Mouse (Mus musculus): ENCODE measurements at regions not wholly inside any gene's neighbourhood (a gene's known extent, or its start where the extent isn't known, plus 50 kb on each side); places are given as distances from the start of the nearest gene placed in this dataset.
"Not testable (repeated sequence)": the region's sequence is repeated elsewhere in the genome, so short reads cannot be mapped to it uniquely, and the experiment has no call there.

- H3K36me3 ChIP-seq (ENCODE audit: control insufficient read depth, insufficient read depth, low read length, poor library complexity, severe bottlenecking) = no peaks in the 10 kb centered on the region
- no peak for DNase-seq (ENCODE audit: low read depth, low spot score)
- H3K27me3 ChIP-seq (ENCODE audit: control insufficient read depth, insufficient read depth, low read length, poor library complexity, severe bottlenecking) = no peaks in the 10 kb centered on the region
These were observed 86.3 kb downstream of the Kcnk1 start for GRCm38 (mm10) chr8:126081279-126081678.

- Histone ChIP-seq H3K36me3 (ENCODE audit: control insufficient read depth, insufficient read depth, low read length, poor library complexity, severe bottlenecking) (no peaks in the 10 kb centered on the region), H3K27me3 (ENCODE audit: control insufficient read depth, insufficient read depth, low read length, poor library complexity, severe bottlenecking) (no peaks in the 10 kb centered on the region)
- no peak for DNase-seq (ENCODE audit: low read depth, low spot score)
These were observed 87.9 kb downstream of the Kcnk1 start for GRCm38 (mm10) chr8:126082827-126083226.

GRCm38 (mm10) chr8:126090772-126091171 lies 95.8 kb downstream of the Kcnk1 start:
- Histone ChIP-seq H3K36me3 (ENCODE audit: control insufficient read depth, insufficient read depth, low read length, poor library complexity, severe bottlenecking) (no peaks in the 10 kb centered on the region), H3K27me3 (ENCODE audit: control insufficient read depth, insufficient read depth, low read length, poor library complexity, severe bottlenecking) (no peaks in the 10 kb centered on the region)
- DNase-seq (ENCODE audit: low read depth, low spot score) = no peak

GRCm38 (mm10) chr8:126094005-126094404 lies 99.0 kb downstream of the Kcnk1 start:
- DNase-seq (ENCODE audit: low read depth, low spot score) = no peak
- H3K27me3 ChIP-seq (ENCODE audit: control insufficient read depth, insufficient read depth, low read length, poor library complexity, severe bottlenecking) = no peaks in the 10 kb centered on the region

GRCm38 (mm10) chr8:126096056-126096455 lies 101.1 kb downstream of the Kcnk1 start:
- Histone ChIP-seq H3K27me3 (ENCODE audit: control insufficient read depth, insufficient read depth, low read length, poor library complexity, severe bottlenecking) (no peaks in the 10 kb centered on the region), H3K36me3 (ENCODE audit: control insufficient read depth, insufficient read depth, low read length, poor library complexity, severe bottlenecking) (no peaks in the 10 kb centered on the region)
- DNase-seq (ENCODE audit: low read depth, low spot score) = no peak

More at GRCm38 (mm10) chr8:126094005-126094404, 99.0 kb downstream of the Kcnk1 start:
- H3K36me3 ChIP-seq (ENCODE audit: control insufficient read depth, insufficient read depth, low read length, poor library complexity, severe bottlenecking) = no peaks in the 10 kb centered on the region

- no peaks in the 10 kb centered on the region for H3K36me3 ChIP-seq (ENCODE audit: control insufficient read depth, insufficient read depth, low read length, poor library complexity, severe bottlenecking)
- no peak for DNase-seq (ENCODE audit: low read depth, low spot score)
- H3K27me3 ChIP-seq (ENCODE audit: control insufficient read depth, insufficient read depth, low read length, poor library complexity, severe bottlenecking) = no peaks in the 10 kb centered on the region
These were observed 101.7 kb downstream of the Kcnk1 start for GRCm38 (mm10) chr8:126096636-126097170.

GRCm38 (mm10) chr8:126098886-126099285 lies 103.9 kb downstream of the Kcnk1 start:
- no peaks in the 10 kb centered on the region for H3K27me3 ChIP-seq (ENCODE audit: control insufficient read depth, insufficient read depth, low read length, poor library complexity, severe bottlenecking)
- no peak for DNase-seq (ENCODE audit: low read depth, low spot score)
- H3K36me3 ChIP-seq (ENCODE audit: control insufficient read depth, insufficient read depth, low read length, poor library complexity, severe bottlenecking) = no peaks in the 10 kb centered on the region

- H3K36me3 ChIP-seq (ENCODE audit: control insufficient read depth, insufficient read depth, low read length, poor library complexity, severe bottlenecking) = no peaks in the 10 kb centered on the region
- H3K27me3 ChIP-seq (ENCODE audit: control insufficient read depth, insufficient read depth, low read length, poor library complexity, severe bottlenecking) = no peaks in the 10 kb centered on the region
- no peak for DNase-seq (ENCODE audit: low read depth, low spot score)
These were observed 104.9 kb downstream of the Kcnk1 start for GRCm38 (mm10) chr8:126099889-126100288.

GRCm38 (mm10) chr8:126105043-126105442 lies 110.1 kb downstream of the Kcnk1 start:
- no peaks in the 10 kb centered on the region for H3K27me3 ChIP-seq (ENCODE audit: control insufficient read depth, insufficient read depth, low read length, poor library complexity, severe bottlenecking)
- H3K36me3 ChIP-seq (ENCODE audit: control insufficient read depth, insufficient read depth, low read length, poor library complexity, severe bottlenecking) = no peaks in the 10 kb centered on the region
- DNase-seq (ENCODE audit: low read depth, low spot score) = no peak

GRCm38 (mm10) chr8:126126041-126126440 lies 131.1 kb downstream of the Kcnk1 start:
- Histone ChIP-seq H3K36me3 (ENCODE audit: control insufficient read depth, insufficient read depth, low read length, poor library complexity, severe bottlenecking) (no peaks in the 10 kb centered on the region), H3K27me3 (ENCODE audit: control insufficient read depth, insufficient read depth, low read length, poor library complexity, severe bottlenecking) (no peaks in the 10 kb centered on the region)
- DNase-seq (ENCODE audit: low read depth, low spot score) = no peak

GRCm38 (mm10) chr8:126132076-126132475 lies 137.1 kb downstream of the Kcnk1 start:
- no peaks in the 10 kb centered on the region for H3K36me3 ChIP-seq (ENCODE audit: control insufficient read depth, insufficient read depth, low read length, poor library complexity, severe bottlenecking)
- no peak for DNase-seq (ENCODE audit: low read depth, low spot score)

GRCm38 (mm10) chr8:126132918-126133317 lies 137.9 kb downstream of the Kcnk1 start:
- not testable (repeated sequence) for H3K36me3 ChIP-seq (ENCODE audit: control insufficient read depth, insufficient read depth, low read length, poor library complexity, severe bottlenecking); H3K27me3 ChIP-seq (ENCODE audit: control insufficient read depth, insufficient read depth, low read length, poor library complexity, severe bottlenecking); DNase-seq (ENCODE audit: low read depth, low spot score)

More at GRCm38 (mm10) chr8:126132076-126132475, 137.1 kb downstream of the Kcnk1 start:
- H3K27me3 ChIP-seq (ENCODE audit: control insufficient read depth, insufficient read depth, low read length, poor library complexity, severe bottlenecking) = no peaks in the 10 kb centered on the region

- no peak for DNase-seq (ENCODE audit: low read depth, low spot score)
- Histone ChIP-seq H3K27me3 (ENCODE audit: control insufficient read depth, insufficient read depth, low read length, poor library complexity, severe bottlenecking) (no peaks in the 10 kb centered on the region), H3K36me3 (ENCODE audit: control insufficient read depth, insufficient read depth, low read length, poor library complexity, severe bottlenecking) (no peaks in the 10 kb centered on the region)
These were observed 140.1 kb downstream of the Kcnk1 start for GRCm38 (mm10) chr8:126135100-126135499.

- Histone ChIP-seq H3K27me3 (ENCODE audit: control insufficient read depth, insufficient read depth, low read length, poor library complexity, severe bottlenecking) (no peaks in the 10 kb centered on the region), H3K36me3 (ENCODE audit: control insufficient read depth, insufficient read depth, low read length, poor library complexity, severe bottlenecking) (no peaks in the 10 kb centered on the region)
- DNase-seq (ENCODE audit: low read depth, low spot score) = no peak
These were observed 140.6 kb downstream of the Kcnk1 start for GRCm38 (mm10) chr8:126135573-126135972.

- no peak for DNase-seq (ENCODE audit: low read depth, low spot score)
- no peaks in the 10 kb centered on the region for H3K36me3 ChIP-seq (ENCODE audit: control insufficient read depth, insufficient read depth, low read length, poor library complexity, severe bottlenecking)
- H3K27me3 ChIP-seq (ENCODE audit: control insufficient read depth, insufficient read depth, low read length, poor library complexity, severe bottlenecking) = no peaks in the 10 kb centered on the region
These were observed 142.0 kb downstream of the Kcnk1 start for GRCm38 (mm10) chr8:126136946-126137345.

- DNase-seq (ENCODE audit: low read depth, low spot score) = no peak
- Histone ChIP-seq H3K27me3 (ENCODE audit: control insufficient read depth, insufficient read depth, low read length, poor library complexity, severe bottlenecking) (no peaks in the 10 kb centered on the region), H3K36me3 (ENCODE audit: control insufficient read depth, insufficient read depth, low read length, poor library complexity, severe bottlenecking) (no peaks in the 10 kb centered on the region)
These were observed 142.5 kb downstream of the Kcnk1 start for GRCm38 (mm10) chr8:126137452-126137851.
